Mouse (Mus musculus) embryonic facial prominence, embryonic 11.5 days (tissue): ENCODE results near the gene Lmbr1l. TPM values are rescaled to one million over a fixed set of nuclear protein-coding genes. Genes with fewer than 3 reads are reported as not detected.

Source experiments
- ATAC-seq: fragments of 200-750 bp; cut with Nextera tagmentation; replicated peaks from 2 replicates; pipeline ENCODE4 v1.8.0; 2017; ENCODE audit warnings: low read depth; ENCODE audit not compliant: insufficient number of reproducible peaks, low FRiP score, low TSS enrichment
- DNase-seq: peaks from one replicate; pipeline ENCODE4 v3.0.0-alpha.2; 2015; ENCODE audit warnings: low spot score
- H3K27ac ChIP-seq: fragments of 300-500 bp; sonication (generic); replicated peaks from 2 replicates; pipeline ENCODE4 v1.5.1; 2014; ENCODE audit warnings: mild to moderate bottlenecking, low read depth, low read length, control low read depth
- H3K27me3 ChIP-seq: fragments of 300-500 bp; sonication (generic); 2 replicates; pipeline ENCODE4 v1.6.1; 2014; ENCODE audit warnings: mild to moderate bottlenecking, low read length, moderate library complexity, mixed read lengths; ENCODE audit not compliant: control insufficient read depth, insufficient read depth
- H3K36me3 ChIP-seq: fragments of 300-500 bp; sonication (generic); replicated peaks from 2 replicates; pipeline ENCODE4 v1.6.1; 2014; ENCODE audit warnings: low read depth, mild to moderate bottlenecking, low read length, moderate library complexity, mixed read lengths; ENCODE audit not compliant: control insufficient read depth, insufficient read depth
- H3K4me1 ChIP-seq: fragments of 300-500 bp; sonication (generic); 2 replicates; pipeline ENCODE4 v1.6.1; 2014; ENCODE audit warnings: low read length, mixed read lengths; ENCODE audit not compliant: control insufficient read depth, insufficient read depth
- H3K4me2 ChIP-seq: fragments of 300-500 bp; sonication (generic); 2 replicates; pipeline ENCODE4 v1.6.1; 2014; ENCODE audit warnings: low read depth, mild to moderate bottlenecking, control low read depth, low read length, moderate library complexity
- H3K4me3 ChIP-seq: fragments of 300-500 bp; sonication (generic); 2 replicates; pipeline ENCODE4 v1.5.1; 2014; ENCODE audit warnings: low read depth, low read length, control low read depth
- H3K9ac ChIP-seq: fragments of 300-500 bp; sonication (generic); replicated peaks from 2 replicates; pipeline ENCODE4 v1.6.1; 2014; ENCODE audit warnings: mild to moderate bottlenecking, control low read depth, low read length
- H3K9me3 ChIP-seq: fragments of 300-500 bp; sonication (generic); replicated peaks from 2 replicates; pipeline ENCODE4 v1.6.1; 2016; ENCODE audit warnings: mild to moderate bottlenecking, low read length, inconsistent platforms, mixed read lengths; ENCODE audit not compliant: control insufficient read depth
- WGBS: fragments of 180-500 bp; shearing (Covaris S2); extraction: QIAGEN DNeasy Blood & Tissue Kit; methylation state at CpG from one replicate; pipeline ENCODE4 v1.1.7; 2014; 5-methylcytosine and 5-hydroxymethylcytosine counted together
- polyA plus RNA-seq: library from polyadenylated mRNA; unstranded; fragments of >200 nt; fragmentation: Nextera tagmentation; extraction: Ambion mirVana; gene quantifications from 2 replicates; pipeline ENCODE4 v1.2.1, GENCODE M21; 2014

The Lmbr1l gene
- polyA plus RNA-seq, 1 experiment from 2014 or later: 3.9 TPM

- H3K9ac ChIP-seq: peak overlapping the region; percentile 99
- H3K27ac ChIP-seq: peak overlapping the region; percentile 98
- peak overlapping the region; percentile 96 for H3K4me2 ChIP-seq
- H3K9me3 ChIP-seq: no peaks in the 10 kb centered on the region
- H3K4me3 ChIP-seq: peak overlapping the region; percentile 86
- H3K27me3 ChIP-seq: no peaks in the 10 kb centered on the region
- DNase-seq (peak; percentile 97), ATAC-seq (peak; percentile 76)
- no peaks in the 10 kb centered on the region for H3K36me3 ChIP-seq
- WGBS: 1% methylated on average over 51 of the region's 51 CpGs
- peaks cover 14% of the 10 kb centered on the region for H3K4me1 ChIP-seq
Observed at GRCm38 (mm10) chr15:98871916-98872888, 45.8 kb downstream of the Lmbr1l start.

- Histone ChIP-seq H3K4me1 (peaks cover 14% of the 10 kb centered on the region), H3K9ac (peak within 1 kb of the TSS; percentile 99), H3K9me3 (no peaks in the 10 kb centered on the region), H3K27ac (peak within 1 kb of the TSS; percentile 98), H3K4me2 (peak within 1 kb of the TSS; percentile 96), H3K4me3 (peak within 1 kb of the TSS; percentile 86), H3K36me3 (no peaks in the 10 kb centered on the region), H3K27me3 (no peaks in the 10 kb centered on the region)
- ATAC-seq (peak; percentile 40), DNase-seq (peak; percentile 74)
- WGBS: under 1% methylated on average over 72 of the region's 94 CpGs
Observed at GRCm38 (mm10) chr15:98871070-98871915, 46.7 kb downstream of the Lmbr1l start, which contains the start of gene Kmt2d. Gene Kmt2d (minus strand): TSS chr15:98871204.

GRCm38 (mm10) chr15:98870179-98871069 lies 47.6 kb downstream of the Lmbr1l start:
- H3K4me3 ChIP-seq: peak overlapping the region; percentile 86
- H3K36me3 ChIP-seq: peaks cover 8% of the 10 kb centered on the region
- peak overlapping the region; percentile 96 for H3K4me2 ChIP-seq
- H3K4me1 ChIP-seq: peaks cover 14% of the 10 kb centered on the region
- ATAC-seq (no peak), DNase-seq (peak; percentile 25)
- H3K9me3 ChIP-seq: no peaks in the 10 kb centered on the region
- H3K27ac ChIP-seq: peak overlapping the region; percentile 98
- H3K27me3 ChIP-seq: no peaks in the 10 kb centered on the region
- under 1% methylated on average over 15 of the region's 16 CpGs for WGBS
- H3K9ac ChIP-seq: peak overlapping the region; percentile 99

- 13% methylated on average over 8 of the region's 8 CpGs for WGBS
- no peaks in the 10 kb centered on the region for H3K9me3 ChIP-seq
- H3K4me3 ChIP-seq: peak overlapping the region; percentile 86
- peaks cover 14% of the 10 kb centered on the region for H3K4me1 ChIP-seq
- H3K27me3 ChIP-seq: no peaks in the 10 kb centered on the region
- peak overlapping the region; percentile 99 for H3K9ac ChIP-seq
- peaks cover 13% of the 10 kb centered on the region for H3K36me3 ChIP-seq
- peak overlapping the region; percentile 96 for H3K4me2 ChIP-seq
- DNase-seq: no peak
- no peak for ATAC-seq
- no peak overlapping the region for H3K27ac ChIP-seq
Observed at GRCm38 (mm10) chr15:98869342-98870178, 48.5 kb downstream of the Lmbr1l start.

GRCm38 (mm10) chr15:98868346-98869063 lies 49.5 kb downstream of the Lmbr1l start:
- DNase-seq: no peak
- WGBS: 49% methylated on average over 11 of the region's 11 CpGs
- ATAC-seq: no peak
- Histone ChIP-seq H3K27ac (no peak overlapping the region), H3K9ac (peak overlapping the region; percentile 99), H3K4me1 (peaks cover 14% of the 10 kb centered on the region), H3K36me3 (peaks cover 19% of the 10 kb centered on the region), H3K27me3 (no peaks in the 10 kb centered on the region), H3K4me2 (peak overlapping the region; percentile 96), H3K4me3 (peak overlapping the region; percentile 86), H3K9me3 (no peaks in the 10 kb centered on the region)

- H3K4me1 ChIP-seq: peaks cover 14% of the 10 kb centered on the region; the same call in 1 of the 2 replicates
- H3K9me3 ChIP-seq: no peaks in the 10 kb centered on the region
- 72% methylated on average over 6 of the region's 6 CpGs for WGBS
- no peaks in the 10 kb centered on the region for H3K27me3 ChIP-seq
- H3K36me3 ChIP-seq: peaks cover 26% of the 10 kb centered on the region
- H3K27ac ChIP-seq: no peak overlapping the region
- no peak overlapping the region for H3K4me3 ChIP-seq
- no peak overlapping the region for H3K4me2 ChIP-seq
- DNase-seq: peak; percentile 59
- no peak overlapping the region for H3K9ac ChIP-seq
- no peak for ATAC-seq
Observed at GRCm38 (mm10) chr15:98867321-98867720, 50.7 kb downstream of the Lmbr1l start.
